8 mouse cellular contexts compared by ENCODE assay signal in the genomic region with DNA sequence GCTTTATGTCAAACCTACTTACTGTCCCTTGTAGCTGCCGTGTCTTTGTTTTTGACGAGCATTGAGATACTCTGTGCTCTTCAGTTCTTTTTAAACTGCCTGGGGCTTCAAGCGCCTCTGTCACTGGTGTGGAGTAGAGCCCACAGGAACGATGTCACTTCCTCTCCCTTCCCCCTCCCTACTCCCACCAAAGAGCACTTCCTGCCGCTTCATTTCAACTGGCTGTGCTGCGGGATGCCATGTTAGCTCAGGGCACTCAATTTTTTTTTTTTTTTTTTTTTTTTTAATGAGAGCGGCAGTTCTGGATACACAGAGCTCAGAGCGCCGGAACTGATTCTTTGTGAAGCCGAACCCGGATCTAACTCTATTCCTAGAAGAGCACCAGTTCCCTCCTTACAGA.
DNase-seq lines count a peak whose midpoint lies in the region; ATAC-seq and TF ChIP-seq lines count a peak whose summit lies in the region.

No protein-coding gene starts in this region.

- peak overlapping the region; percentile 64 for H3K27ac ChIP-seq in gastrocnemius, adult 2 months

- no peak for TF ChIP-seq CTCF in gastrocnemius, adult 2 months (IDR thresholded peaks at IDR 0.05)

- peak; percentile 97 for ATAC-seq in megakaryocyte progenitor cell, adult 5-6 weeks (replicated peaks; ENCODE audit: poor library complexity)

- no peak for DNase-seq in gastrocnemius, adult 2 months
- DNase-seq in gastrocnemius, postnatal 36 days: no peak
- DNase-seq in ES-CJ7 (ENCODE audit: low read depth, low spot score): peak; percentile 81
- peak; percentile 44 for DNase-seq in heart, adult 8-10 months (ENCODE audit: low spot score)
- peak; percentile 58 for DNase-seq in kidney, postnatal 10 days
- no peak for DNase-seq in cerebellum, postnatal 36 days
- DNase-seq in cerebellum, adult 9-10 months: no peak

- intact Hi-C loops in gastrocnemius, adult 2 months (cut with DNase I): loop anchor here (10.0 kb wide), 1 partner anchor 206 kb away; no protein-coding TSS in a partner anchor
- intact Hi-C loops in gastrocnemius, postnatal 36 days (cut with DNase I): loop anchor here (10.0 kb wide), 1 partner anchor 506 kb away; no protein-coding TSS in a partner anchor

- H3K4me3 ChIP-seq in gastrocnemius, adult 2 months: peak overlapping the region; percentile 41

Comparison
In these comparisons a context has a peak if more than half of its experiments do, and no peak if none do; other contexts are left out.
1. DNase-seq: peak in ES-CJ7 (single experiment), heart, adult 8-10 months (single experiment) and kidney, postnatal 10 days (single experiment); none in gastrocnemius, adult 2 months (single experiment), gastrocnemius, postnatal 36 days (0 of 2), cerebellum, postnatal 36 days (0 of 2) and cerebellum, adult 9-10 months (single experiment).